Mouse (Mus musculus): ENCODE data around the gene Epb42. TPM values are rescaled to one million over a fixed set of nuclear protein-coding genes. Genes with fewer than 3 reads are reported as not detected.
"Not testable (repeated sequence)": the region's sequence is repeated elsewhere in the genome, so short reads cannot be mapped to it uniquely, and the experiment has no call there.

Epb42 gene
- polyA plus RNA-seq, 1 experiment from 2014 or later = 3.9 TPM

DNA sequence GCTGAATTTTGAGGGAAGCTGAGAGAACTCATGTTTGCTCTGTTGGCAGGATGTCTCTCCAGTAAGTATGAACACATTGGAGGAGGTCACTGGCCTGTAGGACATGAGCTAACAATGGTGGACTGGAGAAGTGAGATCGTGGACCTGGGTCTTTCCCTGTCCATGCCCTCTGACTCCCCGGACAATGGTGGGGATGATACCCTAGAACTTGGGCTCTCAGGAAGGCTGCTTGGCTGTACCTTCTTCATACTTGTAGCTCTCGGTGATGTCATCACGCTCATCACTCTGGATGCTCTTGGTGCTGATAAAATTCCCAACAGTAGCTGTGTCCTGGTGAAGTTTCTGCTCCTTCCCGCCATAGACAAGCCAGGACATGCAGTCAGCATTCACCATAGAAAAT is 15.3 kb upstream of the Epb42 start:
- Histone ChIP-seq H3K27me3 (no peaks in the 10 kb centered on the region), H3K4me3 (replicated peaks) (no peak overlapping the region), H3K4me1 (replicated peaks) (no peaks in the 10 kb centered on the region), H3K36me3 (no peaks in the 10 kb centered on the region), H3K9ac (replicated peaks) (no peak overlapping the region), H3K9me3 (no peaks in the 10 kb centered on the region), H3K4me2 (no peak overlapping the region), H3K27ac (no peak overlapping the region)
- 87% methylated on average over 5 of the region's 5 CpGs for WGBS
- no peak for ATAC-seq (ENCODE audit: insufficient number of reproducible peaks, insufficient read depth, low FRiP score, low TSS enrichment, low read depth)

DNA sequence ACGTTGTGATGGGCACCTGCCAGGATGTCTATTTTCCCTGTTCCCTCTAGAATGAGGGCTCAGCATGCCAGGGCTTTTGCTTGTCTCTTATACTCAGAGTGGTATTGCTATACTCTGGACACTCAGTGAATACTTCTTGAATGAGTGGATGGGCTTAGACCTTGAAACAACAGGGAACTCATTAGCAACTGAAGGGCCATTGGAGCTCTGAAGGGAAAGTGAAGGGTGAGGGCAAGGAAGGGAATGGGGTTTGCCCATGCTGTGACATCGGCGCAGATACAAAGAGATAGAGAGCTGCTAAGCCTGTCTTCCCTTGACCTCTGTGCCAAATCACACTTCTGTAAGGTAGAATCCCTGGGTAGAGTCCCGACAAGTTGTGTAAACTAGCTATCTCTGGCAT is 8.8 kb upstream of the Epb42 start:
- Histone ChIP-seq H3K27ac (no peak overlapping the region), H3K4me2 (no peak overlapping the region), H3K4me3 (replicated peaks) (no peak overlapping the region), H3K4me1 (replicated peaks) (no peaks in the 10 kb centered on the region), H3K9me3 (no peaks in the 10 kb centered on the region), H3K27me3 (no peaks in the 10 kb centered on the region), H3K9ac (replicated peaks) (no peak overlapping the region), H3K36me3 (no peaks in the 10 kb centered on the region)
- 83% methylated on average over 4 of the region's 4 CpGs for WGBS
- no peak for ATAC-seq (ENCODE audit: insufficient number of reproducible peaks, insufficient read depth, low FRiP score, low TSS enrichment, low read depth)

DNA sequence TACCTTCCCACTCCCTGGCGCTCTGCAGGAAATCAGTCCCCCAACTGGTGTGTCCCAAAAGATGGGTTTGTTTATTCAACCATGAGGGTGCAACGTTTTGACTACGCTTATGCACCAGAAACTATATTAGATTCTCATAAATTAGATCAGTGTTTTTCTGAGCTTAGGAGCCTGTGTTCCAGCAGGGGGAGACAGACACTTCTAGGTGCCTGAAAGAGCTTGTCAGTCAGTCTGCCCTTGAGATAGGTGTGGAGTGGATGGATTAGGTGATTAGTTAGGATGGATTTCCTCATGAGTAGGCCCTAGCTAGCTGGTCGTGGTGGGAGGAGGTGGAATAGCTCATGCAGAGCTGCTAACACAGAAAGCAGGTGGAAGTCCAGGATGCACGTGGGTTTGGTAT is 4.2 kb upstream of the Epb42 start:
- Histone ChIP-seq H3K4me3 (replicated peaks) (no peak overlapping the region), H3K27ac (no peak overlapping the region), H3K4me2 (no peak overlapping the region), H3K4me1 (replicated peaks) (no peaks in the 10 kb centered on the region), H3K9ac (replicated peaks) (no peak overlapping the region), H3K36me3 (no peaks in the 10 kb centered on the region), H3K27me3 (0 out of 2 replicates have a peak, but pooled peaks cover 3% of the 10 kb centered on the region), H3K9me3 (no peaks in the 10 kb centered on the region)
- no peak for ATAC-seq (ENCODE audit: insufficient number of reproducible peaks, insufficient read depth, low FRiP score, low TSS enrichment, low read depth)
- 57% methylated on average over 5 of the region's 5 CpGs for WGBS

DNA sequence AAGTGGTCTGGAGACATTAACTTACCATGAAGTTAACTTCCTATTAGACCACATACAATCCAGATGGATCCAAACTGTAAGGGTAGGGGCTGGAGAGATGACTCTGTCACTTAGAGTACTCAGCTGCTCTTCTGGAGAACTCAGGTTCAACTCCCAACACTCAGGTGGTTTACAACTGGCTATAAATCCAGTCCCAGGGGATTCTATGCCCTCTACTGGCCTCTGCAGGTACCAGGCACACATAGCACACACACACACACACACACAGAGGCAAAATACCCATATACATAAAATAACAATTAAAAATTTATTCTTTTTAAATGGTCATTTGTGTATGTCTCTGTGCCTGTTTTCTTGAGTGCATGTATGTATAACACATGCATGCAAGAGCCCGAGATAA is 2.5 kb upstream of the Epb42 start:
- Histone ChIP-seq H3K9me3 (no peaks in the 10 kb centered on the region), H3K27ac (no peak overlapping the region), H3K36me3 (no peaks in the 10 kb centered on the region), H3K4me3 (replicated peaks) (no peak overlapping the region), H3K4me1 (replicated peaks) (no peaks in the 10 kb centered on the region), H3K4me2 (no peak overlapping the region), H3K27me3 (0 out of 2 replicates have a peak, but pooled peaks cover 3% of the 10 kb centered on the region), H3K9ac (replicated peaks) (no peak overlapping the region)
- WGBS = 88% methylated on average over 1 of the region's 1 CpGs
- ATAC-seq (ENCODE audit: insufficient number of reproducible peaks, insufficient read depth, low FRiP score, low TSS enrichment, low read depth) = no peak

DNA sequence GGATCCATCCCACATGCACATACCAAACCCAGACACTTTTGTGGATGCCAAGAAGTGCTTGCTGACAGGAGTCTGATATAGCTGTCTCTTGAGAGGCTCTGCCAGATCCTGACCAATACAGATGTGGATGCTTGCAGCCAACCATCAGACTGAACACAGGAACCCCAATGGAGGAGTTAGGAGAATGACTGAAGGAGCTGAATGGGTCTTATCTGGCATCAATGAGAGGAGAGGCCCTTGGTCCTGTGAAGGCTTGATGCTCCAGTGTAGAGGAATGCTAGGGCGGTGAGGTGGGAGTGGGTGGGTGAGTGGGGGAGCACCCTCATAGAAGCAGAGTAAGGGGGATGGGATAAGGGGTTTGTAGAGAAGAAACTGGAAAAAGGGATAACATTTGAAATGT is 2.0 kb upstream of the Epb42 start:
- H3K9me3 ChIP-seq, H3K27ac ChIP-seq: not testable (repeated sequence)

DNA sequence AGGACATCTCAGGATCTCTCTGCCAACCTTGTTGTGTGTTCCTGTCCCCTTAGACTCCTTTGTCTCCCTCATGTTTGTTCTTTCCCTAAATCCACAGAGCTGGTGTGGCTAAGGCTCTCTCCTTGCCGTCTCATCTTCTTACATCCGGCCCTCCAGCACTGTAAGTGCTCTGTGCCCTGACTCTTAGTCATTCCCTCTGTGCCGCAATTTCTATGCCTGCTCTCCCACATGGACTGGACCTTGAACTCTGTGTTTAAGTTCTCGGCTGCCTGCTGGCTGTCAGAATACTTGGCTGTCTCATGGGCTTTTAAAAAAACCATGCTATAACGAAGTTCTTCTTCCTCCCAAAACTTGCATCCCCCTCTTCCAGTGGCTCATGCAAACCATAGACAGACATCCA is 14.0 kb downstream of the Epb42 start:
- H3K9ac ChIP-seq (replicated peaks) = no peak overlapping the region
- H3K4me3 ChIP-seq (replicated peaks) = no peak overlapping the region
- no peak for ATAC-seq (ENCODE audit: insufficient number of reproducible peaks, insufficient read depth, low FRiP score, low TSS enrichment, low read depth)
- H3K27ac ChIP-seq = no peak overlapping the region
- 78% methylated on average over 5 of the region's 5 CpGs for WGBS
- H3K36me3 ChIP-seq = peaks cover 2% of the 10 kb centered on the region
- H3K4me2 ChIP-seq = no peak overlapping the region
- no peaks in the 10 kb centered on the region for H3K27me3 ChIP-seq
- H3K4me1 ChIP-seq (replicated peaks) = no peaks in the 10 kb centered on the region
- H3K9me3 ChIP-seq = no peaks in the 10 kb centered on the region

More for the DNA sequence above, 2.0 kb upstream of the Epb42 start:
- WGBS = 100% methylated on average over 1 of the region's 1 CpGs
- H3K36me3 ChIP-seq; H3K4me1 ChIP-seq (replicated peaks); H3K27me3 ChIP-seq; H3K9ac ChIP-seq (replicated peaks); H3K4me3 ChIP-seq (replicated peaks); ATAC-seq (ENCODE audit: insufficient number of reproducible peaks, insufficient read depth, low FRiP score, low TSS enrichment, low read depth); H3K4me2 ChIP-seq: not testable (repeated sequence)

DNA sequence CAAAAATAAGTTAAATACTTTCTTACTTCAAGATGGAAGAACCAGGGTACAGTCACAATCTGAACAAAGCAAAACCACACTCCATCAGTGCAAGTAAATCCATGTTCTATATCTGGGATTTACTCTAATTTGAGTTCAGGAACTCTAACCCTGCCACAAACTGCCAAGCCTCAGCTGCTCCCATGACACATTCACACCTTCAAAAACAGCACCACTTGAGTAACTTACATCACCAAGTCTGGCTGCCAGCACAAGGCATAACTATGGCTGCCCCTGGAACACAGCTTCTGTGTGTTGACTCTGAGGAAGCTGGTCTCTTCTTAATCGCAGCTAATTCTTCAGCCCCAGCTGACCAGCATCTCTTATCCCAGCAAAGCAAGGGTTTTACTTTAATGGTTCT is 19.7 kb downstream of the Epb42 start:
- no peak overlapping the region for H3K27ac ChIP-seq
- H3K4me3 ChIP-seq (replicated peaks) = no peak overlapping the region
- peaks cover 38% of the 10 kb centered on the region for H3K36me3 ChIP-seq
- 97% methylated on average over 1 of the region's 1 CpGs for WGBS
- no peaks in the 10 kb centered on the region for H3K4me1 ChIP-seq (replicated peaks)
- no peaks in the 10 kb centered on the region for H3K9me3 ChIP-seq
- no peak overlapping the region for H3K9ac ChIP-seq (replicated peaks)
- no peak for ATAC-seq (ENCODE audit: insufficient number of reproducible peaks, insufficient read depth, low FRiP score, low TSS enrichment, low read depth)
- no peak overlapping the region for H3K4me2 ChIP-seq
- no peaks in the 10 kb centered on the region for H3K27me3 ChIP-seq

DNA sequence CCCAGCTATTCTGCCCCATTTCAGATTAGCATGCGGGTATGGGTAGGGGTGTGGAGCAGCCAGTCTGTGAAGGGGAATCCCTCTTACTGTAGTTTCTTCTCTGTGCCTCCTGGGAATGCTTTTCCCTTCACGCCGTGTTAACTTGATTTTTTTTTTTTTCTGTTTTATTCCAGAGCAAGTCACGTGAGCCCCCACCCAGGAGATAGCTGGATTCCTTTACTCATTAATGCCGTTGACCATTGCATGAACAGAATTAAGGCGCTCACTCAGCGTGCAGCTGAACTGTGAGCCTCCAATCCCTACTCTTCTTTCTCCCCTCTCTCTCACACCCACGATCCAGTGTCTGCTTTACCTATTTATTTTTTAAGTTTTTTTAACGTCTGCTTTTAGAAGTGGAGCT is 20.6 kb downstream of the Epb42 start:
- 89% methylated on average over 9 of the region's 9 CpGs for whole genome bisulfite sequencing
- H3K27ac ChIP-seq = no peak overlapping the region
- H3K9ac ChIP-seq (replicated peaks) = no peak overlapping the region
- H3K36me3 ChIP-seq = peaks cover 46% of the 10 kb centered on the region
- no peak overlapping the region for H3K4me3 ChIP-seq (replicated peaks)
- H3K9me3 ChIP-seq = no peaks in the 10 kb centered on the region
- H3K27me3 ChIP-seq = no peaks in the 10 kb centered on the region
- no peaks in the 10 kb centered on the region for H3K4me1 ChIP-seq (replicated peaks)
- ATAC-seq (ENCODE audit: insufficient number of reproducible peaks, insufficient read depth, low FRiP score, low TSS enrichment, low read depth) = no peak
- H3K4me2 ChIP-seq = no peak overlapping the region

DNA sequence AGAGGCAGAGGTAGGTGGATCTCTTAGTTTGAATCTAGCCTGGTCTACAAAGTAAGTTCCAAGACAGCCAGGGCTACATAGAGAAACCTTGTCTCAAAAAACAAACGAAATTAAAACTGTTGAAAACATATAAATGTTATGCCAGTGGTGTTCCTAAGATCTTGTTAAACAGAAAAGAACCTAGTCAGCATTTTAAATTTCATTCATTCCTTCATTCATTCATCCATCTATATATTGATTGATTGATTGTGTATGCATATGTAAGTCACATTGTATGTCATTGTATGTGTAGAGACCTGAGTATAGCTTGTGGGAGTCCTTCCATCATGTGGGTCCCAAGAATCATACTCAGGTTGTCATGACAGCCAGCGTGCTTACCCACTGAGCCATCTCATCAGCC is 21.4 kb downstream of the Epb42 start:
- no peak for ATAC-seq (ENCODE audit: insufficient number of reproducible peaks, insufficient read depth, low FRiP score, low TSS enrichment, low read depth)
- no peak overlapping the region for H3K4me2 ChIP-seq
- no peak overlapping the region for H3K27ac ChIP-seq
- H3K4me3 ChIP-seq (replicated peaks) = no peak overlapping the region
- H3K36me3 ChIP-seq = peaks cover 46% of the 10 kb centered on the region
- no peaks in the 10 kb centered on the region for H3K9me3 ChIP-seq
- H3K4me1 ChIP-seq (replicated peaks) = no peaks in the 10 kb centered on the region
- no peaks in the 10 kb centered on the region for H3K27me3 ChIP-seq
- no peak overlapping the region for H3K9ac ChIP-seq (replicated peaks)
- 86% methylated on average over 2 of the region's 2 CpGs for WGBS

DNA sequence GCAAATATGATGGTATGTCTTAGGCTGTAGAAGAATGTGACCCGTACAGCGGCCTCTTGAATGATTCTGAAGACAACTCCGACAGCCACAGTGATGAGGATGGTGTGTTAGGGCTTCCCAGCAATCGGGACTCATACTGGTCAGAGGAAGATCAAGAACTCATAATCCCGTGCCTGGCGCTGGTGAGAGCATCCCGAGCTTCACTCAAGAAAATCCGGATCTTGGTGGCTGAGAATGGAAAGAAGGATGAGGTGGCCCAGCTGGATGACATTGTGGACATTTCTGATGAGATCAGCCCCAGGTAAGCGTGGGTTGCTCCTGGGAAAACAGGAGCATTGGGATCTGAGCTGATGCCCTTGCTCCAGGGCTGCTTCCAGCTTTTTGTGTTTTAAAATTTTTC is 24.2 kb downstream of the Epb42 start:
- H3K27ac ChIP-seq = no peak overlapping the region
- H3K4me1 ChIP-seq (replicated peaks) = peaks cover 8% of the 10 kb centered on the region
- no peaks in the 10 kb centered on the region for H3K9me3 ChIP-seq
- H3K36me3 ChIP-seq = peaks cover 42% of the 10 kb centered on the region
- H3K4me2 ChIP-seq = no peak overlapping the region
- H3K27me3 ChIP-seq = no peaks in the 10 kb centered on the region
- WGBS = 93% methylated on average over 9 of the region's 9 CpGs
- no peak for ATAC-seq (ENCODE audit: insufficient number of reproducible peaks, insufficient read depth, low FRiP score, low TSS enrichment, low read depth)
- H3K4me3 ChIP-seq (replicated peaks) = no peak overlapping the region
- no peak overlapping the region for H3K9ac ChIP-seq (replicated peaks)

DNA sequence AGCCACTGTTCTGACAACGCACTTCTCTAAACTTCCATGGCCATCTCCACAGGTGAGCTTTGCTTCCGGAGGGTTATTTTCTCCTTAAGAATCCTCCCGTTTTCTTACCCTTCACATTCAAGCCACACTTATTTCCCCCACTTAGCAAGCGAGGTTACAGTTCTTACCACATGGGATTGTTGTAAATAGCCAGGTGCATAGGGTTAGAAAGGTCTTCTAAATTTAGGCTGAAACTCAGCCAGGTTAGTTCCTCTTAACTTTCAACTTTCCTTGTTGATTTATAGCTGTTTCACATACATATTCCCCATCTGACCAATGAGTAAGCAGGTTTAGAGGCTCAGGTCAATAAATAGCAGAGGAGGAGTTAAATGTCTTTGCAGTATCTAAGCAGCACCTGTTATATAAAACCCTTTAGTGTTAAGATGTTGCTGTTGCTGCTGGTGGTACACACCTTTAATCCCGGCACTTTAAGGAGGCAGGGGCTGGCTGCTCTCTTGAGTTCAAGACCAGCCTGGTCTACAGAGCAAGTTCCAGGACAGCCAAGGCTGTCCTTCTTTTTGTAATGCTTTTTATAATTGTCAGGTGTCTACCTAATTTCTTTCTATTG is 27.7 kb downstream of the Epb42 start:
- peak overlapping the region; percentile 83 for H3K4me2 ChIP-seq
- peak overlapping the region; percentile 83 for H3K4me3 ChIP-seq (replicated peaks)
- H3K27ac ChIP-seq = no peak overlapping the region
- peaks cover 21% of the 10 kb centered on the region for H3K36me3 ChIP-seq
- H3K27me3 ChIP-seq = no peaks in the 10 kb centered on the region
- no peaks in the 10 kb centered on the region for H3K9me3 ChIP-seq
- ATAC-seq (ENCODE audit: insufficient number of reproducible peaks, insufficient read depth, low FRiP score, low TSS enrichment, low read depth) = no peak
- peaks cover 8% of the 10 kb centered on the region for H3K4me1 ChIP-seq (replicated peaks)
- 24% methylated on average over 5 of the region's 5 CpGs for WGBS
- peak overlapping the region; percentile 69 for H3K9ac ChIP-seq (replicated peaks)

DNA sequence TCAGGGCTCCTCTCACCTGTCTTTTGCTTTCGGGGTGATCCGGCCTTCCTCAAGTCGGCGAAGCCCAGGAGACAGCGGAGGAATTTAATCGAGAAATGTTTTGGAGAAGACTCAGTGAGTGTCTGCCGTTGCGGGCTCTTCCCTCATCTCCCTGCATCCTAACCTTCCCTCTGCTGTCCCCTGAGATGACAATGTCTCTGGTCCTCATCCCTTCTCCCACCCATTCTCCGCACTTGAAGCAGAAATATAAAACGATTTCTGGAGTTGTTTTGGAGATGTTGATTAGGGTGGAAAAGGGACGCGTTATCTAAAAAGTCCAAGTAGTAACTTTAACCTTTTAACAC is 28.2 kb downstream of the Epb42 start:
- Histone ChIP-seq H3K27ac (peak overlapping the region; percentile 62; the same call in 1 of the 2 replicates), H3K4me3 (replicated peaks) (peak overlapping the region; percentile 83), H3K4me2 (peak overlapping the region; percentile 83), H3K9me3 (no peaks in the 10 kb centered on the region), H3K36me3 (peaks cover 18% of the 10 kb centered on the region), H3K9ac (replicated peaks) (peak overlapping the region; percentile 69), H3K4me1 (replicated peaks) (peaks cover 8% of the 10 kb centered on the region), H3K27me3 (no peaks in the 10 kb centered on the region)
- no peak for ATAC-seq (ENCODE audit: insufficient number of reproducible peaks, insufficient read depth, low FRiP score, low TSS enrichment, low read depth)
- 2% methylated on average over 12 of the region's 12 CpGs for WGBS

Measured in limb, embryonic 12.5 days (tissue).